Mouse (Mus musculus) spleen, adult 18-20 months (tissue): ENCODE data around the gene Eps8l1.

Experiments used
- DNase-seq, 2 experiments: peaks; one replicate each; pipeline ENCODE4 v3.0.0; 2022; ENCODE audit warnings: mixed read lengths in 2 of 2

Eps8l1 gene

GRCm38 (mm10) chr7:4511489-4512224 is 51.2 kb downstream of the Eps8l1 start:
- DNase-seq: no peak

GRCm38 (mm10) chr7:4513236-4513635 is 52.8 kb downstream of the Eps8l1 start:
- peak in 1 of 2 experiments; percentile 47 for DNase-seq

GRCm38 (mm10) chr7:4513829-4514712 is 53.6 kb downstream of the Eps8l1 start:
- DNase-seq: no peak

DNA sequence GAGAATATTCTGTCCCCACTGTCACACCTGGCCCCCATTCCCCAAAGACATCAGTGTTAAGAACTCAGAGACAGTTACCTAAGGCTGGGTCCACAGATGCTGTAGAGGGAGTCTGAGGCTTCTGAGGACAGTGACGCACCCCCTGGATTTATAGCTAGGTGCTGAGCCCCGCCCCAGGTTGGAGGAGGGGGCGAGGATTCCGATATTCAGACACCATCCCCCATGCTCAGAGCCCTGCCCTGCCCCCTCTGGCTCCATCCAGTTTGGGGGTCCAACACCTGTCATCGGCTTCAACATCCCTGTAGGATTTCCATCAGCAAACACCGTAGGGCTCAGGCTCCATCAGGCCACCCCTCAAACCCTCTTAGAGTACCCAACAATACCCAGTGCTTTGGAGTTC is 55.4 kb downstream of the Eps8l1 start:
- no peak for DNase-seq

DNA sequence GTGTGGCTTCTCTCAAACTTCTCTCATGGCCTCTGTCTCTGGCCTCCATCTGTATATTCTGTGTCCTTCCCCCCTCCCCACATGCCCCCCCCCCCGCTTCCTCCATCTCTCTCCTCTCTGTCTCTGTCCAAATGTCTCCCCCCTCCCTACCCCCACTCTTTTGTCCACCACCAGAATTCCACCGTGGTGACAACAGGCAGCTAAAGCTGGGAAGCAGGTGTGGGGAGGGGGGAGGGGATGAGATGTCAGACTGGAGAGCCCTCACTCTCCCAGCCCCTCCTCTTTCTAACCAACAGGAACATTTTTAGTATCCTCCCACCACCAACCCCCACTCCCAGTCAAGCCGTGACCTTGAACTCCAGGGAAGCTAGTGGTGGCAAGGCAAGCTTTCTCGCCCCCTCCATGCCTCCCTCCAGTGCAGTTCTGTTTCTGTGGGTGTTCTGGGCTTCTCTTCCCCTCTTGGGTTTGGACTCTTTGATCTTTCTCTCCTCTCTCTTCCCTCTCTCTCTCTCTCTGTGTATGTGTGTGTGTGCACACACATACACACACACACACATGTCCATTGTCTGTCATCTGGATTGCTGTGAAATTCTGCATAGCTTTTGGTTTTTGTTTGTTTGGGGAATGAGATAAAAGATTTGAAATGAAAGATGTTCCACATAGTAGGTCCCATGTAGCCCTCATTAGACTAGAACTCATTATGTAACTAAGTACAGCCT is 56.0 kb downstream of the Eps8l1 start, which contains the start of gene Tnnt1:
Gene Tnnt1 (minus strand): TSS at position 51 of the 719 bp plus-strand sequence.
- DNase-seq: no peak

DNA sequence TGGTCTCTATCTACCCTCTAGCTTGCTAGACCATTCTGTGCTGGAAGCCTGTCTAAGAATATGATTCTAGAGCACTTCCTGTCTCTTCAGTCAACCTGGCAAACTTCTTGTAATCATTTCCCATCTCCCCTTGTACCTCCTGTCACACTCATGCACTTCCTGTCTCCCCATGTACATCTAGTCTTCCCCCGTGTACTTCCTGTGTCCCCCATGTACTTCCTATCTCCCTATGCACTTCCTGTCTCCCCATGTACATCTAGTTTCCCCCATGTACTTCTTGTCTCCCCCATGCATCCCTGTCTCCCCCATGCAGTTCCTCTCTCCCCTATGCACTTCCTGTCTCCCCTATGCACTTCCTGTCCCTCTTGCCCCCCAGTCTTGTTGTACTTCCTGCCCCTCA is 58.0 kb downstream of the Eps8l1 start:
- DNase-seq: no peak

GRCm38 (mm10) chr7:4521231-4522003 is 60.9 kb downstream of the Eps8l1 start:
- DNase-seq: no peak

- DNase-seq: no peak
Observed at GRCm38 (mm10) chr7:4522292-4522691, 61.8 kb downstream of the Eps8l1 start.

- DNase-seq: no peak
Observed at GRCm38 (mm10) chr7:4523205-4524130, 63.0 kb downstream of the Eps8l1 start.

GRCm38 (mm10) chr7:4524212-4524922 is 63.9 kb downstream of the Eps8l1 start, which contains the start of gene Tnni3:
Gene Tnni3, minus strand, starts transcription at chr7:4524229.
- peak in 1 of 2 experiments; percentile 39 for DNase-seq

- peak; percentile 51 to 64 for DNase-seq
Observed at GRCm38 (mm10) chr7:4526341-4527301, 66.1 kb downstream of the Eps8l1 start.

DNA sequence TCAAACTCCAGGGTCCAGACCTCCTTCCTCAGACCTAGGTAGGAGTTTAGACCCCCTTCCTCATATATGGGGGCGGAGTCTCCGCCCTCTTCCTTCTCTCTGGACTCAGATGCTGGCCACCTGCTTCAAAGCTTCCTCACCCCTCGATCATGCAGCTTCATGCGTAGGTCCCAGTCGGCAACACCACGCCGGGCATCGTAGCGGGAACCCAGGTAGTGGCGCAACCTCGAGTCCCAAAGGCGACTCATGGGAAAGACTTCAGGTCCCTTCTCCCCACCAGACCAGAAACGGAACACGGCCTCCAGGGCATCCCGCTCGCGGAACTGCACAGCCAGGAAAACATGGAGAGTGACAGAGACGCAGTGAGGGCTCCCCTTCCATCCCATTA is 66.8 kb downstream of the Eps8l1 start:
- DNase-seq: no peak
